Mouse (Mus musculus) layer of hippocampus, adult 18-20 months (tissue): ENCODE data around the gene Lrmda. TPM values are rescaled to one million over a fixed set of nuclear protein-coding genes. Genes with fewer than 3 reads are reported as not detected.
A peak's percentile ranks its signal among the peaks of the same experiment; 100 is the strongest.

Source experiments
- DNase-seq, 2 experiments: peaks; one replicate each; pipeline ENCODE4 v3.0.0; 2022; ENCODE audit warnings: low spot score in 2 of 2
- total RNA-seq, 2 experiments: library from RNA; stranded (reverse); gene quantifications; 2 replicates each; pipeline ENCODE4 v1.2.3; 2021

Gene Lrmda
- total RNA-seq, 2 experiments from 2014 or later: 1.1 to 1.3 TPM

GRCm38 (mm10) chr14:22037498-22038131 lies 18.1 kb downstream of the Lrmda start:
- no peak for DNase-seq

- DNase-seq: no peak
Measured at GRCm38 (mm10) chr14:22042146-22042545, 22.6 kb downstream of the Lrmda start.

GRCm38 (mm10) chr14:22043420-22043819 lies 23.9 kb downstream of the Lrmda start:
- DNase-seq: no peak

- no peak for DNase-seq
Measured at GRCm38 (mm10) chr14:22046262-22046856, 26.8 kb downstream of the Lrmda start.

- DNase-seq: no peak
Measured at GRCm38 (mm10) chr14:22048068-22048899, 28.8 kb downstream of the Lrmda start.

GRCm38 (mm10) chr14:22048900-22049199 lies 29.3 kb downstream of the Lrmda start:
- DNase-seq: no peak

- DNase-seq: no peak
Measured at GRCm38 (mm10) chr14:22049282-22049681, 29.8 kb downstream of the Lrmda start.

GRCm38 (mm10) chr14:22051941-22052664 lies 32.6 kb downstream of the Lrmda start:
- DNase-seq: no peak

GRCm38 (mm10) chr14:22055630-22056029 lies 36.1 kb downstream of the Lrmda start:
- DNase-seq: no peak

GRCm38 (mm10) chr14:22056246-22056645 lies 36.7 kb downstream of the Lrmda start:
- no peak for DNase-seq

GRCm38 (mm10) chr14:22058729-22059128 lies 39.2 kb downstream of the Lrmda start:
- no peak for DNase-seq

GRCm38 (mm10) chr14:22059348-22059861 lies 39.9 kb downstream of the Lrmda start:
- no peak for DNase-seq

GRCm38 (mm10) chr14:22060787-22061186 lies 41.3 kb downstream of the Lrmda start:
- no peak for DNase-seq

GRCm38 (mm10) chr14:22062117-22062855 lies 42.8 kb downstream of the Lrmda start:
- DNase-seq: no peak

- no peak for DNase-seq
Measured at GRCm38 (mm10) chr14:22069169-22069568, 49.7 kb downstream of the Lrmda start.

- no peak for DNase-seq
Measured at GRCm38 (mm10) chr14:22073385-22073784, 53.9 kb downstream of the Lrmda start.

GRCm38 (mm10) chr14:22074229-22074628 lies 54.7 kb downstream of the Lrmda start:
- no peak for DNase-seq

GRCm38 (mm10) chr14:22083931-22084330 lies 64.4 kb downstream of the Lrmda start:
- peak in 1 of 2 experiments; percentile 3 for DNase-seq

- no peak for DNase-seq
Measured at GRCm38 (mm10) chr14:22085411-22085810, 65.9 kb downstream of the Lrmda start.

- DNase-seq: no peak
Measured at GRCm38 (mm10) chr14:22088604-22089003, 69.1 kb downstream of the Lrmda start.

- no peak for DNase-seq
Measured at GRCm38 (mm10) chr14:22089331-22089730, 69.8 kb downstream of the Lrmda start.
